Mouse (Mus musculus) testis, adult 2 months (tissue): ENCODE measurements around the gene Atg2a. TPM values are rescaled to one million over a fixed set of nuclear protein-coding genes. Genes with fewer than 3 reads are reported as not detected.

Experiments
- H3K27ac ChIP-seq: fragments of 200-500 bp; 2 replicates; pipeline ENCODE4 v1.5.1; 2012; ENCODE audit warnings: low read depth, low read length; ENCODE audit not compliant: control insufficient read depth, insufficient read depth
- H3K27me3 ChIP-seq: fragments of 200-500 bp; 2 replicates; pipeline ENCODE4 v1.6.1; 2012; ENCODE audit warnings: mild to moderate bottlenecking, low read length, moderate library complexity; ENCODE audit not compliant: control insufficient read depth, insufficient read depth
- H3K36me3 ChIP-seq: fragments of 200-500 bp; 2 replicates; pipeline ENCODE4 v1.6.1; 2012; ENCODE audit warnings: mild to moderate bottlenecking, low read length; ENCODE audit not compliant: control insufficient read depth, insufficient read depth
- H3K4me1 ChIP-seq: fragments of 200-500 bp; 2 replicates; pipeline ENCODE4 v1.6.1; 2012; ENCODE audit warnings: low read length; ENCODE audit not compliant: control insufficient read depth, insufficient read depth
- H3K4me3 ChIP-seq: fragments of 200-500 bp; 2 replicates; pipeline ENCODE4 v1.5.1; 2012; ENCODE audit warnings: low read depth, mild to moderate bottlenecking, low read length, moderate library complexity, mixed read lengths; ENCODE audit not compliant: control insufficient read depth
- CTCF ChIP-seq: fragments of 200-500 bp; IDR thresholded peaks from 2 replicates; pipeline ENCODE4 v1.5.1; 2012; ENCODE audit warnings: low read depth, mild to moderate bottlenecking, inconsistent platforms, low read length, moderate library complexity; ENCODE audit not compliant: control insufficient read depth, insufficient read depth, insufficient replicate concordance
- POLR2A ChIP-seq: fragments of 200-500 bp; IDR thresholded peaks from 2 replicates; pipeline ENCODE4 v1.6.1; 2012; ENCODE audit warnings: low read depth, mild to moderate bottlenecking, inconsistent platforms, low read length, moderate library complexity; ENCODE audit not compliant: control insufficient read depth
- polyA plus RNA-seq: library from polyadenylated mRNA; depleted of rRNA; stranded (reverse); fragments of >200 nt; gene quantifications from 2 replicates; pipeline ENCODE4 v1.2.3, GENCODE M21; 2012

Gene Atg2a
- polyA plus RNA-seq, 1 experiment = 40.5 TPM

DNA sequence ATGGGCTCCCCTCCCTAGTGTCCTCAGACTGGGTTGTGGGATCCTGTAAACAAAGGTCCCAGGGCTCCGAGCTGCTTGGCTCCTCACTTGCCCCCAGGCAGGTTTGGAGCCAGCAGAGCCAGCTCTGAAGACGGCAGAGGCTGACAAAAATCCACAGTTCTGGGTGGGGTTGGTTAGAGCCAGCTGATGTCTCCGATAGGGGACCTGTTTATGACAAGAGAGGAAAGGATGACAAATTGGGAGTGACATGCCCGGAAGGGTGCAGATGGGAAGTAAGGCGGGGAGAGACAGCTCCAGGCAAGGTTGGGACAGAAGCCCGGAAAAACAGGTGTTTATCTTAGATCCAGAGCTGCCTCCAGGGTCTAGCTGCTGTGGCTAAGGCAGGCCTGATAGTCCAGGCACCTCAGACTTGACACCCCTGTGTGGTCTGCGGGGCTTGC, 59.0 kb downstream of the Atg2a start:
- Histone ChIP-seq H3K4me1 (peaks cover 1% of the 10 kb centered on the region), H3K4me3 (no peak overlapping the region), H3K27ac (no peak overlapping the region), H3K27me3 (no peaks in the 10 kb centered on the region), H3K36me3 (no peaks in the 10 kb centered on the region; the same call in 1 of the 2 replicates)
- TF ChIP-seq CTCF = no peak
- no peak for TF ChIP-seq POLR2A

DNA sequence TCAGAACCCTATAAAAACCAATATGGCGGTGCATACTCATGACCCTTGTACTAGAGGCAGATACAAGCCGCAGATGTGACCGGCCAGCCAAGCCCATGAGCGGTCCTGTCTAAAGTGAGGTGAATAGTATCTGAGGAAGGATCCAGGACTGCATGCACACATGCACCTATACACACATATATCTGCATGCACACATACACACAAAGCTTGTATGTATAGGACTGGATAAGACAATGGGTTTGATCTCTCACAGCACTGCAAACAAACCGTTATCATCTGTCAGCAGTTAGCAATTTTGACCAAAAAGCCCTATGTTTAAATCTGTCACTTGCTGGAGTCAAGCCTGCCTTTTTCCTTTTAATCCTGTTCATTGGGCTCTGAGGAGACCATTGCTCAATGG, 60.6 kb downstream of the Atg2a start:
- Histone ChIP-seq H3K4me3 (no peak overlapping the region), H3K4me1 (peaks cover 9% of the 10 kb centered on the region), H3K27ac (no peak overlapping the region), H3K27me3 (no peaks in the 10 kb centered on the region), H3K36me3 (no peaks in the 10 kb centered on the region; the same call in 1 of the 2 replicates)
- TF ChIP-seq CTCF (no peak), POLR2A (no peak)

DNA sequence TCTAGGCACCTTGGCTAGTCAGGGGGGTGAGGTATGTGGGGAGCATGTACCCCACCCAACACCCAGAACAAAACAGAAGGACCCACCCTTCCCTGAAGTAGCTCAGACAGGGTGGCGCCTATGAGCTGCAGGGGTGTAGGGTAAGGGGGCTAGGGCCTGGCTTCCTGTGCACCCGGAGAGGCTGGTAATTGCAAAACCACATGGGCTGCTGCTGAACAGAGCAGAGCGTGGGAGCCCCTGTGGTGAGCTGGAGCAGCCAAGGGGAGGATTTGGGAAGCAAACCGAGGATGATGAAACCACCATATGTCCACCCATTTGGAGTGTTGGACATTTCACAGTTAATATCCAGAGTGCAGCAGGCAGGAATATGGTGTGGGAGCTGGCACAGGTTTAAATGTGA, 61.1 kb downstream of the Atg2a start:
- H3K4me3 ChIP-seq = no peak overlapping the region
- no peak for TF ChIP-seq POLR2A
- TF ChIP-seq CTCF = no peak
- H3K36me3 ChIP-seq = no peaks in the 10 kb centered on the region
- peaks cover 9% of the 10 kb centered on the region for H3K4me1 ChIP-seq
- no peaks in the 10 kb centered on the region for H3K27me3 ChIP-seq
- H3K27ac ChIP-seq = no peak overlapping the region

DNA sequence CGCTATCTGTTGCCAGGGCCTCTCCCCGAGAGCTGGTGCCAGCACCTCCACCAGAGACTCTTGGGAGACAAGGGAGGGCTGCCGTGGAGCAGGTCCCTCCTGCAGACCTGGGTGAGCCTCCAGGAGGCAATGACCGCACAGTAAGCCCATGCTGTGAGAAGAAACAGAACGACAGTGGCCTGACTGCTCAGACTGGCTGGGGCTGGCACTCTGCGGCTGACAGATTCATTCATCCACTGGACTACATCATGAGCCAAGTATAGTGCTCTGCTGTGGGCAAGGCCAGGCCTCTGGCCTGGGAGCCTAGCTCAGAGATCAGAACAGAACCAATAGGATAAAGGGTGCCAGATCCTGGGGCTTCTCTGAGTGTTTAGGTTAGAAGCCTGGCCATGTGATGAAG, 62.4 kb downstream of the Atg2a start:
- no peak overlapping the region for H3K27ac ChIP-seq
- TF ChIP-seq CTCF = no peak
- no peak for TF ChIP-seq POLR2A
- H3K36me3 ChIP-seq = no peaks in the 10 kb centered on the region
- no peak overlapping the region for H3K4me3 ChIP-seq
- H3K4me1 ChIP-seq = peaks cover 9% of the 10 kb centered on the region
- H3K27me3 ChIP-seq = no peaks in the 10 kb centered on the region

DNA sequence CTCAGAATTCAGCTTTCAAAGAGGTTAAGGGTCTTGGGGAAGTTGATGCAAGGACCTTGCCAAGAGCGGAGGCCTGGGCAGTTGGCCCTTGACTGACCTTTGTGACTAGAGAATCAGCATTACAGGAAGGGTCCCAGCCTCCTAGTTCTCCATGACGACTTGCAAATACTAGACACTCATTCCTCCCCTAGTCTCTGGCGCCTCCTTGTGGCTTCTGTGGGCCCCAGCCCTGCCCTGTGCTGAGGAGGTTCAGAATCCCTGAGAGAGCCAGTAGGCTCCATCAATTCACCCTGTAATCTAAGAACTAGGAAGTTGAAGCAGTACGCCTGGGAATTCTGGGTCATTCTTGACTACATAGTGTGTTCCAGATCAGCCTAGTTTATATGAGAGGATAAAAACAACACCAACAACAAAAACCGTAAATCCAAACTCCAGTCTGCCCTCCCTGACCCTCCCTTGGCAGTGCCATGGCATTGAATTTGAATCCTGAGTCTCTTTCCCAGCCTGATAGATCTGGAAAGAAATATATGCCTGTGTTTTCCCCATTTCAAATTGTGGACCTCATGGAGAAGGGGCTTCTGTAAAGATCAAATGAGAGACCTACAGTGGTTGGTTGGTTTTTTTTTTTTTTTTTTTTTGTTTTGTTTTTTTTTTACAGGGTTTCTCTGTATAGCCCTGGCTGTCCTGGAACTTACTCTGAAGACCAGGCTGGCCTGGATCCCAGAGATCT, 63.5 kb downstream of the Atg2a start:
- TF ChIP-seq POLR2A = no peak
- peak; percentile 80; the same call in 1 of the 2 replicates for TF ChIP-seq CTCF
- Histone ChIP-seq H3K4me1 (peaks cover 9% of the 10 kb centered on the region), H3K4me3 (no peak overlapping the region), H3K27ac (no peak overlapping the region), H3K27me3 (no peaks in the 10 kb centered on the region), H3K36me3 (no peaks in the 10 kb centered on the region)

DNA sequence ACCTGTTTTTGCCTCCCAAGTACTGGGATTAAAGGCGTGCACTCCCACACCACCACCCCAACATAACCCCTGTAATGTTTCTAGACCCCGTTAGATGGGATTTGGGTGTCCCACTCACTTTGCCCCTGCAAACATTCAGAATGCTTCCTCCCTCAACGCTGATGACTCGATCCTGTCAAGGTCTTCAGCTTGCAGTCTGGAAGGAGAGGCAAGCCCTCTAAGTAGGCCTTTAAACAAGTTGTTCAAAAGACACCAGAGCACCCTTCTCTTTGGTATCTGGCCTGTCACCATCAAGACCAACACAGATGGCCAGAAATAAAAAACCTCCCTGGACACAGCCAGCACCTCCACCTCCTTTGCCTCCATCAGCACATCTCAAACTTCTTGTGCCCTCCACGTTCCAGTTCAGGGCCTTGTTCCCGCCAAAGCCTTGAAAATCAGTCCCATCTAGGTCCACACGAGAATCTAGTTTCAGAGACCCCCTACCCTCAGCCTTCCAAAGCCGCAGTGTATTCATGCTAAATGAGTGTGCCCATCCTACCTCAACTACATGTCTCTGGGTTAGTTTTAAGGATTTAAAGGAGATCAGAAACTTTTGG, 64.1 kb downstream of the Atg2a start:
- Histone ChIP-seq H3K27ac (peak overlapping the region; percentile 88), H3K4me1 (peaks cover 9% of the 10 kb centered on the region), H3K36me3 (no peaks in the 10 kb centered on the region), H3K27me3 (no peaks in the 10 kb centered on the region), H3K4me3 (peak overlapping the region; percentile 89)
- TF ChIP-seq CTCF (no peak), POLR2A (no peak)

DNA sequence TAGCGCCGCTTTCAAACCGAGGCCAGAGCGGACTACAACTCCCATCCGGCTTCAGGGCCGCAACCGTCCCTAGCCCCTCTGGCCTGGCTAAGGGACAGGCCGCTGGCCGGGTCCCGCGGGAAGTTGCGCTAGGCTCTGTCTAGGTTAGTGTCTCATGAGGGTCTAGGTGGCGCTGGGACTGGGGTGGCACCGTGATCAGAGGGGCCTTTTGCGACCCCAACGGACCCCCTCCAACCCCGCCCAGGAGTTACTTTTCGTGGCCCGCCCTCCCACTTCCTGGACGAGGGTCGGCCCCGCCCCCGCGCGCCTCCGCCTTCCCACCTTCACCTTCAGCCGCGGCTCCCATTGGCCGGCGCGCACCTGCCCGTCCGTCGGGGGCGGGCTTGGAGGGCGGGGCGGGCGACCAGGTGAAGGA, 64.7 kb downstream of the Atg2a start, which contains the start of gene Cdc42bpg:
Gene Cdc42bpg (plus strand): TSS at position 320 of the 415 bp plus-strand sequence.
- peak within 1 kb of the TSS; percentile 89 for H3K4me3 ChIP-seq

More for the DNA sequence above, 64.7 kb downstream of the Atg2a start, which contains the start of gene Cdc42bpg:
- TF ChIP-seq CTCF (no peak), POLR2A (0 out of 2 replicates have a peak, but pooled peaks have one; percentile 54)
- Histone ChIP-seq H3K36me3 (no peaks in the 10 kb centered on the region), H3K27me3 (no peaks in the 10 kb centered on the region), H3K4me1 (peaks cover 9% of the 10 kb centered on the region), H3K27ac (peak within 1 kb of the TSS; percentile 88)
